ENCODE assay signal across 7 mouse cellular contexts in the genomic region with DNA sequence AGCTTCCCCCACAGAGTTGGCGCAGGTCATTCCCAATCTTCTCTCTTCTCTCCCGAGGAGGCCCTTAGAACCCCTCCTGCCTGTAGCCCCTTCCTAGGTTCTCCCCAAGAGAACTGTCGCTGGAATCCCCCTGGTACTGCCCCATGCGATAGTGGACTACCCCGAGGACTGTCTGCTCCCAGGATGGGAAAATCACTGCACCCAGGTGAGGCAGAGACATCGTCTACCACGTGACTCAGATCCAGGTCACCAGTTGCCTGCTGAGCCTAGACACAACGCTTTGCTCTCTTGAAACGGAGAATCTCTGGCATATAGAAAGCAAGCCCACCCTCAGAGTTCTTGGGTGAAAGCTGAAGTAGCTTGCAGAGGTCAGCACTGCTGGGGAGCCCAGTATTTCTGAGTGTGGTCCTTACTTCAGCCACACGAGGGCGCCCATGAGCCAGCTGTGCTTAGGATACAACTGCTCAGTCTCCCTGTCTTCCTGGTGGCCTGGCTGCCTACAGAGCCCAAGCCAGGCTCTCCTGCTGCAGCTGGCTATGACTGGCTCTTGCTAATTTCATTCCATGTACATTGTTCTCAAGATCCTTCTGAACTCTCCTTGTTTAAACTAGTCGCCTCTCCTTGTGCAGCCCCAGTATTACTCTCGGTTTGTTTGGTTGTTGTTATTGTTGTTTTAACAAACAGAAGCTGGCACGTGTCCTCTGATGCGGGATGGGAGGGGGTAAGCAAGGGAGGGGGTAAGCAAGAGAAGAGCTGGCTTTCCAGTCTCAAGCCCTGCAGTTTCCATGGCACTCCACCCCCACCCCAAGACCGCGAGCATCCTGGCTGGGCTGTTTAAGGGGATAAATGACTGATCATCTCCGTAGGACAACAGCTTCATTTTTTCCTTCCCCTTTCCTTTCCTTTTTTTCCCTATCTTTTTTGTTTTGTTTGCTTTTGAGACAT. TPM values are rescaled to one million over a fixed set of nuclear protein-coding genes. Genes with fewer than 3 reads are reported as not detected.
DNase-seq lines count a peak whose midpoint lies in the region; ATAC-seq and TF ChIP-seq lines count a peak whose summit lies in the region.

No protein-coding gene starts in this region.

- ATAC-seq in embryonic facial prominence, embryonic 11.5 days (replicated peaks; ENCODE audit: insufficient number of reproducible peaks, low FRiP score, low TSS enrichment, low read depth): peak; percentile 60
- ATAC-seq in limb, embryonic 12.5 days (ENCODE audit: insufficient number of reproducible peaks, insufficient read depth, low FRiP score, low TSS enrichment, low read depth): peak; percentile 86
- ATAC-seq in midbrain, embryonic 15.5 days (replicated peaks): peak; percentile 80

- DNase-seq in adrenal gland, postnatal 14 days: peak; percentile 92
- peak; percentile 85 for DNase-seq in embryonic facial prominence, embryonic 11.5 days (ENCODE audit: low spot score)
- DNase-seq in heart, adult 2 months: peak; percentile 82 to 89
- DNase-seq in kidney, adult 8-10 months: peak; percentile 67 to 87
- peak in 1 of 2 experiments; percentile 86 for DNase-seq in spleen, adult 2 months (ENCODE audit: low read depth in 1 of 2, low spot score in 2 of 2)

- no peak for TF ChIP-seq POLR2A in heart, adult 2 months (IDR thresholded peaks at IDR 0.05; ENCODE audit: insufficient read depth, low read depth, low read length)
- TF ChIP-seq POLR2A in spleen, adult 2 months (IDR thresholded peaks at IDR 0.05; ENCODE audit: low read depth, low read length): no peak

- peak; percentile 96; the same call in 1 of the 2 replicates for TF ChIP-seq CTCF in heart, adult 2 months (IDR thresholded peaks at IDR 0.05)
- TF ChIP-seq CTCF in spleen, adult 2 months (IDR thresholded peaks at IDR 0.05; ENCODE audit: extremely low read depth, insufficient read depth, insufficient read length, insufficient replicate concordance): peak; percentile 88

- H3K4me3 ChIP-seq in embryonic facial prominence, embryonic 11.5 days (ENCODE audit: low read depth, low read length): no peak overlapping the region
- no peak overlapping the region for H3K4me3 ChIP-seq in heart, adult 2 months
- H3K4me3 ChIP-seq in limb, embryonic 12.5 days (replicated peaks): no peak overlapping the region
- no peak overlapping the region for H3K4me3 ChIP-seq in midbrain, embryonic 15.5 days
- no peak overlapping the region for H3K4me3 ChIP-seq in spleen, adult 2 months (ENCODE audit: extremely low read depth, insufficient read depth, insufficient read length)

- no peaks in the 10 kb centered on the region for H3K36me3 ChIP-seq in embryonic facial prominence, embryonic 11.5 days (replicated peaks; ENCODE audit: control insufficient read depth, insufficient read depth, low read depth, low read length)
- H3K36me3 ChIP-seq in heart, adult 2 months (ENCODE audit: control insufficient read depth, insufficient read depth, low read length): no peaks in the 10 kb centered on the region
- H3K36me3 ChIP-seq in limb, embryonic 12.5 days: no peaks in the 10 kb centered on the region
- no peaks in the 10 kb centered on the region for H3K36me3 ChIP-seq in midbrain, embryonic 15.5 days (replicated peaks)
- no peaks in the 10 kb centered on the region for H3K36me3 ChIP-seq in spleen, adult 2 months (ENCODE audit: control insufficient read depth, insufficient read depth, low read length)

- H3K79me2 ChIP-seq in heart, adult 2 months (replicated peaks; ENCODE audit: control insufficient read depth, insufficient read depth, low read length): no peaks in the 10 kb centered on the region

- no peaks in the 10 kb centered on the region; the same call in 1 of the 2 replicates for H3K4me1 ChIP-seq in embryonic facial prominence, embryonic 11.5 days (ENCODE audit: control insufficient read depth, insufficient read depth, low read length)
- H3K4me1 ChIP-seq in heart, adult 2 months (ENCODE audit: control insufficient read depth, insufficient read depth, low read length): no peaks in the 10 kb centered on the region; the same call in 1 of the 2 replicates
- no peaks in the 10 kb centered on the region for H3K4me1 ChIP-seq in limb, embryonic 12.5 days (replicated peaks)
- 0 out of 2 replicates have a peak, but pooled peaks cover 5% of the 10 kb centered on the region for H3K4me1 ChIP-seq in midbrain, embryonic 15.5 days
- H3K4me1 ChIP-seq in spleen, adult 2 months (ENCODE audit: control insufficient read depth, insufficient read depth, insufficient read length): peaks cover 34% of the 10 kb centered on the region; the same call in 1 of the 2 replicates

- H3K9me3 ChIP-seq in embryonic facial prominence, embryonic 11.5 days (replicated peaks; ENCODE audit: control insufficient read depth, low read length): no peaks in the 10 kb centered on the region
- peaks cover 7% of the 10 kb centered on the region; the same call in 1 of the 2 replicates for H3K9me3 ChIP-seq in limb, embryonic 12.5 days
- H3K9me3 ChIP-seq in midbrain, embryonic 15.5 days: no peaks in the 10 kb centered on the region; the same call in 1 of the 2 replicates

- H3K27ac ChIP-seq in embryonic facial prominence, embryonic 11.5 days (replicated peaks; ENCODE audit: low read depth, low read length): no peak overlapping the region
- no peak overlapping the region for H3K27ac ChIP-seq in heart, adult 2 months
- H3K27ac ChIP-seq in limb, embryonic 12.5 days: no peak overlapping the region
- no peak overlapping the region for H3K27ac ChIP-seq in midbrain, embryonic 15.5 days
- H3K27ac ChIP-seq in spleen, adult 2 months (ENCODE audit: insufficient read depth, low read length): no peak overlapping the region

- H3K4me2 ChIP-seq in embryonic facial prominence, embryonic 11.5 days (ENCODE audit: low read depth, low read length): no peak overlapping the region
- no peak overlapping the region for H3K4me2 ChIP-seq in limb, embryonic 12.5 days
- no peak overlapping the region for H3K4me2 ChIP-seq in midbrain, embryonic 15.5 days

- no peak for TF ChIP-seq EP300 in heart, adult 2 months (IDR thresholded peaks at IDR 0.05; ENCODE audit: insufficient read depth, low read depth, low read length)

- 54% methylated on average over 18 of the region's 18 CpGs for WGBS in embryonic facial prominence, embryonic 11.5 days
- WGBS in heart, adult 2 months: 51% methylated on average over 18 of the region's 18 CpGs
- 54% methylated on average over 18 of the region's 18 CpGs for WGBS in limb, embryonic 12.5 days
- WGBS in midbrain, embryonic 15.5 days: 54% methylated on average over 18 of the region's 18 CpGs
- WGBS in spleen, adult 2 months: 59% methylated on average over 18 of the region's 18 CpGs

- H3K9ac ChIP-seq in embryonic facial prominence, embryonic 11.5 days (replicated peaks; ENCODE audit: low read length): no peak overlapping the region
- no peak overlapping the region for H3K9ac ChIP-seq in heart, adult 2 months (ENCODE audit: low read depth, low read length)
- no peak overlapping the region for H3K9ac ChIP-seq in limb, embryonic 12.5 days (replicated peaks)
- H3K9ac ChIP-seq in midbrain, embryonic 15.5 days: no peak overlapping the region

- intact Hi-C loops in heart, adult 2 months (cut with DNase I): loop anchor here (10.0 kb wide), 1 partner anchor 157 kb away; no protein-coding TSS in a partner anchor

- no peaks in the 10 kb centered on the region; the same call in 1 of the 2 replicates for H3K27me3 ChIP-seq in embryonic facial prominence, embryonic 11.5 days (ENCODE audit: control insufficient read depth, insufficient read depth, low read length)
- H3K27me3 ChIP-seq in heart, adult 2 months (ENCODE audit: control insufficient read depth, insufficient read depth, low read length): no peaks in the 10 kb centered on the region
- peaks cover 14% of the 10 kb centered on the region for H3K27me3 ChIP-seq in limb, embryonic 12.5 days
- no peaks in the 10 kb centered on the region for H3K27me3 ChIP-seq in midbrain, embryonic 15.5 days (replicated peaks)
- no peaks in the 10 kb centered on the region for H3K27me3 ChIP-seq in spleen, adult 2 months (ENCODE audit: control insufficient read depth, insufficient read depth, low read length)

RNA-seq across cellular contexts. Expression of gene Cyth4, which starts 9.5 kb away (rescaled TPM):
- total RNA-seq in adrenal gland, postnatal 14 days (2021): 4.6 and 12.8 TPM in 2 replicates
- polyA plus RNA-seq in embryonic facial prominence, embryonic 11.5 days (2014; fragmentation: Nextera tagmentation; extraction: Ambion mirVana): 2.1 and 4.2 TPM in 2 replicates
- total RNA-seq in heart, adult 2 months (2021): 1 to 10 TPM; 6.1 to 6.7 TPM
- 9.3 and 12.8 TPM in 2 replicates for polyA plus RNA-seq in heart, adult 2 months (2012; rRNA removed)
- polyA plus RNA-seq in limb, embryonic 12.5 days (2016; fragmentation: Nextera tagmentation; extraction: Ambion mirVana): 5.1 TPM in 2 replicates
- 5.6 and 6.4 TPM in 2 replicates for polyA plus RNA-seq in midbrain, embryonic 15.5 days (2015; fragmentation: Nextera tagmentation; extraction: Ambion mirVana)
- polyA plus RNA-seq in spleen, adult 2 months (2012; rRNA removed): 136 and 148 TPM in 2 replicates

RNA-seq across cellular contexts. Expression of gene Rac2, which starts 14.7 kb away (rescaled TPM):
- 9.0 and 44.5 TPM in 2 replicates for total RNA-seq in adrenal gland, postnatal 14 days (2021)
- 4.5 and 9.2 TPM in 2 replicates for polyA plus RNA-seq in embryonic facial prominence, embryonic 11.5 days (2014; fragmentation: Nextera tagmentation; extraction: Ambion mirVana)
- 1 to 10 TPM; 4.5 to 8.7 TPM for total RNA-seq in heart, adult 2 months (2021)
- polyA plus RNA-seq in heart, adult 2 months (2012; rRNA removed): 7.7 and 44.7 TPM in 2 replicates
- polyA plus RNA-seq in limb, embryonic 12.5 days (2016; fragmentation: Nextera tagmentation; extraction: Ambion mirVana): 5.1 and 6.0 TPM in 2 replicates
- 7.4 and 8.4 TPM in 2 replicates for polyA plus RNA-seq in midbrain, embryonic 15.5 days (2015; fragmentation: Nextera tagmentation; extraction: Ambion mirVana)
- polyA plus RNA-seq in spleen, adult 2 months (2012; rRNA removed): 1,941 and 2,027 TPM in 2 replicates

RNA-seq across cellular contexts. Expression of gene Sstr3, which starts 42.8 kb away (rescaled TPM):
- total RNA-seq in adrenal gland, postnatal 14 days (2021): 0.56 and 0.98 TPM in 2 replicates
- not detected in 2 replicates for polyA plus RNA-seq in embryonic facial prominence, embryonic 11.5 days (2014; fragmentation: Nextera tagmentation; extraction: Ambion mirVana)
- total RNA-seq in heart, adult 2 months (2021): not detected
- not detected in 2 replicates for polyA plus RNA-seq in heart, adult 2 months (2012; rRNA removed)
- polyA plus RNA-seq in limb, embryonic 12.5 days (2016; fragmentation: Nextera tagmentation; extraction: Ambion mirVana): 0.05 TPM in 1 of 2 replicates, not detected in the other
- 0.31 and 0.56 TPM in 2 replicates for polyA plus RNA-seq in midbrain, embryonic 15.5 days (2015; fragmentation: Nextera tagmentation; extraction: Ambion mirVana)
- 0.26 TPM in 1 of 2 replicates, not detected in the other for polyA plus RNA-seq in spleen, adult 2 months (2012; rRNA removed)

RNA-seq across cellular contexts. Expression of gene C1qtnf6, which starts 56.1 kb away (rescaled TPM):
- total RNA-seq in adrenal gland, postnatal 14 days (2021): 53.4 and 69.2 TPM in 2 replicates
- 15.2 and 18.8 TPM in 2 replicates for polyA plus RNA-seq in embryonic facial prominence, embryonic 11.5 days (2014; fragmentation: Nextera tagmentation; extraction: Ambion mirVana)
- total RNA-seq in heart, adult 2 months (2021): 10 to 100 TPM; 14.1 to 17.0 TPM
- 20.8 and 40.5 TPM in 2 replicates for polyA plus RNA-seq in heart, adult 2 months (2012; rRNA removed)
- polyA plus RNA-seq in limb, embryonic 12.5 days (2016; fragmentation: Nextera tagmentation; extraction: Ambion mirVana): 14.8 and 20.0 TPM in 2 replicates
- polyA plus RNA-seq in midbrain, embryonic 15.5 days (2015; fragmentation: Nextera tagmentation; extraction: Ambion mirVana): 6.6 and 7.5 TPM in 2 replicates
- polyA plus RNA-seq in spleen, adult 2 months (2012; rRNA removed): 22.9 and 23.6 TPM in 2 replicates

Comparison
In these comparisons a context has a peak if more than half of its experiments do, and no peak if none do; other contexts are left out.
1. RNA of gene Rac2, which starts 14.7 kb away (polyA plus RNA-seq): 1,941 to 2,027 TPM in spleen, adult 2 months; 7.7 to 44.7 TPM in heart, adult 2 months, 7.4 to 8.4 TPM in midbrain, embryonic 15.5 days, 5.1 to 6.0 TPM in limb, embryonic 12.5 days and 4.5 to 9.2 TPM in embryonic facial prominence, embryonic 11.5 days; every median in the first group is over 10 times any median in the second.
2. Peak in every context shown above with its lines, with median percentiles within 50 percentile points of each other: ATAC-seq.